Mouse (Mus musculus) MEL (cell line): ENCODE results near the gene Rxfp1. TPM values are rescaled to one million over a fixed set of nuclear protein-coding genes. Genes with fewer than 3 reads are reported as not detected.

ENCODE experiments used
- DNase-seq: peaks from one replicate; pipeline ENCODE4 v3.0.0; 2011; ENCODE audit warnings: low read depth, low spot score
- H3K27ac ChIP-seq: 2 replicates; pipeline ENCODE4 v1.5.1; 2012; ENCODE audit warnings: low read depth, mild to moderate bottlenecking, control low read depth, low read length, moderate library complexity; ENCODE audit not compliant: control insufficient read depth
- H3K27me3 ChIP-seq, 2 experiments: fragments of 150-350 bp in 1 of 2; sonication (generic) in 1 of 2; 2 replicates each; pipeline ENCODE4 v1.6.1; 2012; ENCODE audit warnings: low read length in 2 of 2, mild to moderate bottlenecking in 2 of 2, improper control_type of control experiment in 1 of 2, moderate library complexity in 1 of 2; ENCODE audit not compliant: insufficient read depth in 2 of 2, control insufficient read depth in 1 of 2
- H3K36me3 ChIP-seq, 2 experiments: 2 replicates each; pipeline ENCODE4 v1.6.1; 2012 to 2014; ENCODE audit warnings: low read length in 2 of 2, improper control_type of control experiment in 1 of 2, inconsistent platforms in 1 of 2, mild to moderate bottlenecking in 1 of 2; ENCODE audit not compliant: insufficient read depth in 2 of 2, control insufficient read depth in 1 of 2
- H3K4me1 ChIP-seq, 2 experiments: fragments of 150-350 bp in 1 of 2; sonication (generic) in 1 of 2; 2 replicates each; pipeline ENCODE4 v1.6.1; 2012; ENCODE audit warnings: low read length in 2 of 2, improper control_type of control experiment in 1 of 2, mild to moderate bottlenecking in 1 of 2; ENCODE audit not compliant: insufficient read depth in 2 of 2, control insufficient read depth in 1 of 2
- H3K4me3 ChIP-seq, 2 experiments: fragments of 150-350 bp in 1 of 2; sonication (generic) in 1 of 2; 2 replicates each; pipeline ENCODE4 v1.5.1; 2012; ENCODE audit warnings: low read depth in 2 of 2, low read length in 2 of 2, mild to moderate bottlenecking in 2 of 2, moderate library complexity in 2 of 2, control low read depth in 1 of 2, improper control_type of control experiment in 1 of 2; ENCODE audit not compliant: control insufficient read depth in 1 of 2, insufficient read depth in 1 of 2
- H3K79me2 ChIP-seq: 2 replicates; pipeline ENCODE4 v1.6.1; 2012; ENCODE audit warnings: mild to moderate bottlenecking, low read length, moderate library complexity; ENCODE audit not compliant: control insufficient read depth, poor library complexity, insufficient read depth
- H3K9ac ChIP-seq: 2 replicates; pipeline ENCODE4 v1.6.1; 2012; ENCODE audit warnings: low read depth, mild to moderate bottlenecking, control low read depth, low read length, moderate library complexity; ENCODE audit not compliant: control insufficient read depth, poor library complexity, severe bottlenecking
- H3K9me3 ChIP-seq: fragments of 150-350 bp; sonication (generic); replicated peaks from 2 replicates; pipeline ENCODE4 v1.6.1; 2012; ENCODE audit warnings: mild to moderate bottlenecking, low read length, improper control_type of control experiment, moderate library complexity; ENCODE audit not compliant: insufficient read depth
- BHLHE40 ChIP-seq: IDR thresholded peaks from 2 replicates; pipeline ENCODE4 v1.6.1; 2012; ENCODE audit warnings: low read depth, mild to moderate bottlenecking, inconsistent platforms, low read length, improper control_type of control experiment, borderline replicate concordance
- CHD1 ChIP-seq: IDR thresholded peaks from 2 replicates; pipeline ENCODE4 v1.6.1; 2012; ENCODE audit warnings: low read depth, mild to moderate bottlenecking, inconsistent platforms, low read length, improper control_type of control experiment
- CHD2 ChIP-seq: IDR thresholded peaks from 2 replicates; pipeline ENCODE4 v1.6.1; 2011; ENCODE audit warnings: low read length, improper control_type of control experiment
- CTCF ChIP-seq, 3 experiments: IDR thresholded peaks in 2 of 3; conservative IDR thresholded peaks in 1 of 3; 2 replicates each; pipeline ENCODE4 v1.5.1; 2011 to 2012; ENCODE audit warnings: low read length in 3 of 3, low read depth in 2 of 3, mild to moderate bottlenecking in 2 of 3, improper control_type of control experiment in 1 of 3, inconsistent platforms in 1 of 3, mixed read lengths in 1 of 3, moderate library complexity in 1 of 3; ENCODE audit not compliant: control insufficient read depth in 1 of 3, insufficient read depth in 1 of 3, poor library complexity in 1 of 3, severe bottlenecking in 1 of 3
- ELF1 ChIP-seq: IDR thresholded peaks from 2 replicates; pipeline ENCODE4 v1.6.1; 2014; ENCODE audit warnings: low read depth, mild to moderate bottlenecking, inconsistent platforms, low read length, improper control_type of control experiment, moderate library complexity
- EP300 ChIP-seq, 2 experiments: IDR thresholded peaks; 2 replicates each; pipeline ENCODE4 v1.6.1; 2011; ENCODE audit warnings: improper control_type of control experiment in 2 of 2, low read length in 2 of 2, low read depth in 1 of 2, mild to moderate bottlenecking in 1 of 2
- ETS1 ChIP-seq: IDR thresholded peaks from 2 replicates; pipeline ENCODE4 v1.6.1; 2012; ENCODE audit warnings: low read depth, mild to moderate bottlenecking, inconsistent platforms, low read length, improper control_type of control experiment, moderate library complexity
- GATA1 ChIP-seq: IDR thresholded peaks from 2 replicates; pipeline ENCODE4 v1.6.1; 2011; ENCODE audit warnings: low read depth, low read length, improper control_type of control experiment
- HCFC1 ChIP-seq: IDR thresholded peaks from 2 replicates; pipeline ENCODE4 v1.6.1; 2012; ENCODE audit warnings: low read depth, mild to moderate bottlenecking, inconsistent platforms, low read length, improper control_type of control experiment, moderate library complexity
- JUND ChIP-seq: IDR thresholded peaks from 2 replicates; pipeline ENCODE4 v1.6.1; 2011; ENCODE audit warnings: low read depth, mild to moderate bottlenecking, improper control_type of control experiment, low read length
- KAT2A ChIP-seq: conservative IDR thresholded peaks from 2 replicates; pipeline ENCODE4 v1.6.1; 2012; ENCODE audit warnings: low read depth, low read length, improper control_type of control experiment, inconsistent platforms
- MAFK ChIP-seq: IDR thresholded peaks from 2 replicates; pipeline ENCODE4 v1.6.1; 2011; ENCODE audit warnings: low read depth, mild to moderate bottlenecking, low read length, improper control_type of control experiment, borderline replicate concordance
- MAX ChIP-seq: IDR thresholded peaks from 2 replicates; pipeline ENCODE4 v1.6.1; 2011; ENCODE audit warnings: low read length, improper control_type of control experiment
- MAZ ChIP-seq: IDR thresholded peaks from 2 replicates; pipeline ENCODE4 v1.6.1; 2012; ENCODE audit warnings: low read depth, mild to moderate bottlenecking, inconsistent platforms, low read length, improper control_type of control experiment
- MEF2A ChIP-seq: IDR thresholded peaks from 2 replicates; pipeline ENCODE4 v1.6.1; 2014; ENCODE audit warnings: low read depth, mild to moderate bottlenecking, inconsistent platforms, low read length, improper control_type of control experiment; ENCODE audit not compliant: poor library complexity, insufficient replicate concordance, severe bottlenecking; ENCODE audit errors: extremely low read depth
- MXI1 ChIP-seq: IDR thresholded peaks from 2 replicates; pipeline ENCODE4 v1.6.1; 2011; ENCODE audit warnings: mild to moderate bottlenecking, low read depth, low read length, improper control_type of control experiment
- MYB ChIP-seq: IDR thresholded peaks from 2 replicates; pipeline ENCODE4 v1.6.1; 2011; ENCODE audit warnings: mild to moderate bottlenecking, low read depth, low read length, improper control_type of control experiment
- MYC ChIP-seq: IDR thresholded peaks from 2 replicates; pipeline ENCODE4 v1.6.1; 2011; ENCODE audit warnings: low read depth, mild to moderate bottlenecking, low read length, improper control_type of control experiment, moderate library complexity
- NELFE ChIP-seq: IDR thresholded peaks from 2 replicates; pipeline ENCODE4 v1.6.1; 2011; ENCODE audit warnings: low read depth, low read length, improper control_type of control experiment
- NRF1 ChIP-seq: IDR thresholded peaks from 2 replicates; pipeline ENCODE4 v1.6.1; 2014; ENCODE audit warnings: low read depth, mild to moderate bottlenecking, inconsistent platforms, low read length, improper control_type of control experiment, moderate library complexity; ENCODE audit not compliant: poor library complexity, insufficient read depth, severe bottlenecking
- POLR2A ChIP-seq, 2 experiments: IDR thresholded peaks; 2 replicates each; pipeline ENCODE4 v1.6.1; 2011 to 2012; ENCODE audit warnings: low read length in 2 of 2, mild to moderate bottlenecking in 2 of 2, control low read depth in 1 of 2, improper control_type of control experiment in 1 of 2, low read depth in 1 of 2, moderate library complexity in 1 of 2; ENCODE audit not compliant: control insufficient read depth in 1 of 2, insufficient read depth in 1 of 2, poor library complexity in 1 of 2
- POLR2AphosphoS5 ChIP-seq: IDR thresholded peaks from 2 replicates; pipeline ENCODE4 v1.6.1; 2012; ENCODE audit warnings: low read depth, borderline replicate concordance, mild to moderate bottlenecking, inconsistent platforms, low read length, moderate library complexity, mixed read lengths
- RAD21 ChIP-seq: IDR thresholded peaks from 2 replicates; pipeline ENCODE4 v1.6.1; 2011; ENCODE audit warnings: mild to moderate bottlenecking, low read depth, low read length, improper control_type of control experiment
- RCOR1 ChIP-seq: IDR thresholded peaks from 2 replicates; pipeline ENCODE4 v1.6.1; 2012; ENCODE audit warnings: low read depth, mild to moderate bottlenecking, inconsistent platforms, low read length, improper control_type of control experiment
- SIN3A ChIP-seq: IDR thresholded peaks from 2 replicates; pipeline ENCODE4 v1.6.1; 2012; ENCODE audit warnings: low read length, improper control_type of control experiment, inconsistent platforms
- SMC3 ChIP-seq: IDR thresholded peaks from 2 replicates; pipeline ENCODE4 v1.6.1; 2011; ENCODE audit warnings: low read depth, low read length, improper control_type of control experiment
- TAL1 ChIP-seq: IDR thresholded peaks from 2 replicates; pipeline ENCODE4 v1.6.1; 2012; ENCODE audit warnings: mild to moderate bottlenecking, inconsistent platforms, low read length, moderate library complexity, mixed read lengths
- TBP ChIP-seq: IDR thresholded peaks from 2 replicates; pipeline ENCODE4 v1.8.0; 2011; ENCODE audit warnings: low read depth, low read length, improper control_type of control experiment
- TCF12 ChIP-seq: IDR thresholded peaks from 2 replicates; pipeline ENCODE4 v1.6.1; 2014; ENCODE audit warnings: low read depth, mild to moderate bottlenecking, inconsistent platforms, low read length, improper control_type of control experiment, moderate library complexity
- UBTF ChIP-seq: IDR thresholded peaks from 2 replicates; pipeline ENCODE4 v1.6.1; 2012; ENCODE audit warnings: low read depth, mild to moderate bottlenecking, inconsistent platforms, low read length, improper control_type of control experiment, moderate library complexity, borderline replicate concordance; ENCODE audit not compliant: insufficient read depth
- USF1 ChIP-seq: IDR thresholded peaks from 2 replicates; pipeline ENCODE4 v1.6.1; 2014; ENCODE audit warnings: low read depth, mild to moderate bottlenecking, inconsistent platforms, low read length, improper control_type of control experiment, moderate library complexity
- USF2 ChIP-seq, 2 experiments: IDR thresholded peaks; 2 replicates each; pipeline ENCODE4 v1.6.1; 2011 to 2012; ENCODE audit warnings: improper control_type of control experiment in 2 of 2, low read length in 2 of 2, borderline replicate concordance in 1 of 2, inconsistent platforms in 1 of 2, low read depth in 1 of 2, mild to moderate bottlenecking in 1 of 2; ENCODE audit not compliant: insufficient read depth in 1 of 2
- ZKSCAN1 ChIP-seq: IDR thresholded peaks from 2 replicates; pipeline ENCODE4 v1.6.1; 2012; ENCODE audit warnings: low read depth, mild to moderate bottlenecking, inconsistent platforms, low read length, improper control_type of control experiment, moderate library complexity
- ZMIZ1 ChIP-seq: IDR thresholded peaks from 2 replicates; pipeline ENCODE4 v1.6.1; 2012; ENCODE audit warnings: low read depth, mild to moderate bottlenecking, inconsistent platforms, low read length, improper control_type of control experiment, moderate library complexity
- ZNF384 ChIP-seq: IDR thresholded peaks from 2 replicates; pipeline ENCODE4 v1.6.1; 2012; ENCODE audit warnings: low read depth, mild to moderate bottlenecking, inconsistent platforms, low read length, improper control_type of control experiment
- polyA plus RNA-seq, 2 experiments: library from polyadenylated mRNA; stranded (reverse) in 1 of 2; unstranded in 1 of 2; fragments of >175 nt in 1 of 2; fragments of >200 nt in 1 of 2; gene quantifications; 2 replicates each; pipeline versions ENCODE4 v1.2.1 to v1.2.4; 2012; ENCODE audit warnings: low replicate concordance in 2 of 2, low read depth in 1 of 2; ENCODE audit not compliant: insufficient read length in 2 of 2, insufficient read depth in 1 of 2, missing spikeins in 1 of 2
- total RNA-seq: library from RNA; depleted of rRNA; stranded (reverse); fragments of 300-350 nt; gene quantifications from 2 replicates; pipeline ENCODE4 v1.2.3, GENCODE M21; 2012

The Rxfp1 gene
- total and polyA plus RNA-seq, 3 experiments = not detected

GRCm38 (mm10) chr3:79628561-79629415 is 108.9 kb downstream of the Rxfp1 start, which contains the start of gene 4930579G24Rik:
TSS of gene 4930579G24Rik (plus strand) at chr3:79629079.
- peak within 1 kb of the TSS; percentile 78 to 87 for H3K4me3 ChIP-seq
- H3K79me2 ChIP-seq = peaks cover 7% of the 10 kb centered on the region
- H3K27me3 ChIP-seq = no peaks in the 10 kb centered on the region
- peaks cover 1 to 6% of the 10 kb centered on the region in 2 experiments; a peak in 2 of 4 replicates for H3K36me3 ChIP-seq
- no peaks in the 10 kb centered on the region for H3K9me3 ChIP-seq
- peak within 1 kb of the TSS; percentile 88 for H3K9ac ChIP-seq
- peak; percentile 99 for DNase-seq
- H3K27ac ChIP-seq = peak within 1 kb of the TSS; percentile 66
- H3K4me1 ChIP-seq = no peaks in the 10 kb centered on the region
- TF ChIP-seq TCF12 (peak; percentile 55; the same call in 1 of the 2 replicates), MAZ (peak; percentile 53; the same call in 1 of the 2 replicates), SIN3A (peak; percentile 79), ETS1 (peak; percentile 26; the same call in 1 of the 2 replicates), CTCF (IDR thresholded peaks at IDR 0.05 in 2 of 3, conservative IDR thresholded peaks at IDR 0.05 in 1 of 3; ENCODE audit: control insufficient read depth in 1 of 3, insufficient read depth in 1 of 3, low read depth in 2 of 3, low read length in 3 of 3, poor library complexity in 1 of 3, severe bottlenecking in 1 of 3) (no peak), MXI1 (peak; percentile 44; the same call in 1 of the 2 replicates), POLR2A (IDR thresholded peaks at IDR 0.05; ENCODE audit: control insufficient read depth in 1 of 2, insufficient read depth in 1 of 2, low read depth in 1 of 2, low read length in 2 of 2, poor library complexity in 1 of 2) (peak; percentile 67 to 84), ZNF384 (no peak), NRF1 (peak; percentile 91), SMC3 (no peak), POLR2AphosphoS5 (no peak), TBP (peak; percentile 72), KAT2A (peak; percentile 98), RAD21 (no peak), MYC (peak; percentile 51), ZKSCAN1 (no peak), USF1 (peak; percentile 86), ZMIZ1 (peak; percentile 45), JUND (no peak), MYB (no peak), USF2 (IDR thresholded peaks at IDR 0.05; ENCODE audit: borderline replicate concordance in 1 of 2, insufficient read depth in 1 of 2, low read depth in 1 of 2, low read length in 2 of 2) (no peak), MAX (no peak), CHD2 (peak; percentile 27; the same call in 1 of the 2 replicates), MEF2A (no peak), NELFE (peak; percentile 74), BHLHE40 (no peak), MAFK (no peak), GATA1 (peak; percentile 31; the same call in 1 of the 2 replicates), UBTF (no peak), TAL1 (no peak), ELF1 (peak; percentile 96), RCOR1 (no peak), HCFC1 (peak; percentile 100), EP300 (IDR thresholded peaks at IDR 0.05; ENCODE audit: low read depth in 1 of 2, low read length in 2 of 2) (peak in 1 of 2 experiments; percentile 33; a peak in 1 of 4 replicates), CHD1 (no peak)
